Mouse (Mus musculus) CH12.LX (cell line): ENCODE data around the gene Gm10271.

ENCODE experiments used
- MAZ ChIP-seq: IDR thresholded peaks from 2 replicates; pipeline ENCODE4 v1.6.1; 2012; ENCODE audit warnings: low read depth, mild to moderate bottlenecking, inconsistent platforms, low read length, improper control_type of control experiment, moderate library complexity
- POLR2A ChIP-seq: IDR thresholded peaks from 2 replicates; pipeline ENCODE4 v1.6.1; 2011; ENCODE audit warnings: low read depth, mild to moderate bottlenecking, improper control_type of control experiment, low read length

DNA sequence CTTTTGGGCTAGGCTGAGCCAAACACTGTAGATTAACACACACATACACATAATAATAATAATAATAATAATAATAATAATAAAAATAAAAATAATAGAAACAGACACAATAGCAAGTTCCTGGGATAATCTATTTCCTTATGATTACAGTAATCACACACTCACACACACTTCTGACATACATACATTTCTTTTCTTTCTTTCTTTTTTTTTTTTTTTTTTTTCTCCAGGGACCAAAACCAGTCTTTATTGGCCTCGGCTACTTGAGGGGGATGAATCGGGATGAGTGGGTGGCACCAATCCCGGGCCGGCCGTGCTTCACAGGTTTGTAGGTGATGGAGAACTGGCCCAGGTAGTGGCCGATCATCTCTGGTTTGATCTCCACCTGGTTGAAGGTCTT is at the start of gene Gm10271:
- TF ChIP-seq POLR2A, result no peak
- no peak for TF ChIP-seq MAZ
